Mouse (Mus musculus): ENCODE measurements around the gene Syngr2. TPM values are rescaled to one million over a fixed set of nuclear protein-coding genes. Genes with fewer than 3 reads are reported as not detected.

Gene Syngr2
- polyA plus RNA-seq, 2 experiments = 41.4 to 75.8 TPM

- 37% methylated on average over 11 of the region's 11 CpGs for WGBS
- Histone ChIP-seq H3K4me2 (replicated peaks; ENCODE audit: low read depth, low read length, severe bottlenecking) (no peak overlapping the region), H3K4me3 (replicated peaks; ENCODE audit: low read length) (no peak overlapping the region), H3K27me3 (ENCODE audit: control insufficient read depth, insufficient read depth, low read length) (peaks cover 15% of the 10 kb centered on the region), H3K36me3 (ENCODE audit: control insufficient read depth, insufficient read depth, low read length) (no peaks in the 10 kb centered on the region), H3K9ac (ENCODE audit: low read depth, low read length, severe bottlenecking) (no peak overlapping the region), H3K9me3 (ENCODE audit: control insufficient read depth, low read length) (no peaks in the 10 kb centered on the region), H3K4me1 (ENCODE audit: control insufficient read depth, insufficient read depth, low read length) (no peaks in the 10 kb centered on the region; the same call in 1 of the 2 replicates), H3K27ac (replicated peaks; ENCODE audit: low read depth, low read length) (no peak overlapping the region)
- no peak for TF ChIP-seq POLR2A (IDR thresholded peaks at IDR 0.05; ENCODE audit: borderline replicate concordance, extremely low read depth, insufficient read depth, insufficient read length)
- ATAC-seq (ENCODE audit: low FRiP score, low read depth) = no peak
- DNase-seq (ENCODE audit: low spot score) = no peak
Measured at GRCm38 (mm10) chr11:117863174-117863856, 53.8 kb downstream of the Syngr2 start.

Other genes starting within 250 kb of the Syngr2 start
- gene Tnrc6c, start 155.4 kb upstream of the Syngr2 start, polyA plus RNA-seq (2012; rRNA removed) = 34.7 and 43.7 TPM in 2 replicates
- 18.1 and 21.1 TPM in 2 replicates for gene Tnrc6c, start 155.4 kb upstream of the Syngr2 start, polyA plus RNA-seq (2014; fragmentation: Nextera tagmentation; extraction: Ambion mirVana)
- 3.1 and 4.6 TPM in 2 replicates for gene Tmc8, start 27.6 kb upstream of the Syngr2 start, polyA plus RNA-seq (2012; rRNA removed)
- gene Tmc8, start 27.6 kb upstream of the Syngr2 start, polyA plus RNA-seq (2014; fragmentation: Nextera tagmentation; extraction: Ambion mirVana) = 1.1 and 1.2 TPM in 2 replicates
- gene Tmc6, start 27.5 kb upstream of the Syngr2 start, polyA plus RNA-seq (2012; rRNA removed) = 28.2 and 31.1 TPM in 2 replicates
- gene Tmc6, start 27.5 kb upstream of the Syngr2 start, polyA plus RNA-seq (2014; fragmentation: Nextera tagmentation; extraction: Ambion mirVana) = 19.0 and 24.5 TPM in 2 replicates
- 0.11 and 0.41 TPM in 2 replicates for gene 6030468B19Rik, start 12.0 kb upstream of the Syngr2 start, polyA plus RNA-seq (2012; rRNA removed)
- not detected in 2 replicates for gene 6030468B19Rik, start 12.0 kb upstream of the Syngr2 start, polyA plus RNA-seq (2014; fragmentation: Nextera tagmentation; extraction: Ambion mirVana)
- 0.17 and 0.62 TPM in 2 replicates for gene Gm20708, start within 50 bp of the Syngr2 start, polyA plus RNA-seq (2012; rRNA removed)
- 0.59 and 0.92 TPM in 2 replicates for gene Gm20708, start within 50 bp of the Syngr2 start, polyA plus RNA-seq (2014; fragmentation: Nextera tagmentation; extraction: Ambion mirVana)
- gene Afmid, start 16.3 kb downstream of the Syngr2 start, polyA plus RNA-seq (2012; rRNA removed) = 10.4 TPM in 2 replicates
- 4.6 and 5.3 TPM in 2 replicates for gene Afmid, start 16.3 kb downstream of the Syngr2 start, polyA plus RNA-seq (2014; fragmentation: Nextera tagmentation; extraction: Ambion mirVana)
- gene Tk1, start 16.4 kb downstream of the Syngr2 start, polyA plus RNA-seq (2012; rRNA removed) = 160 and 175 TPM in 2 replicates
- gene Tk1, start 16.4 kb downstream of the Syngr2 start, polyA plus RNA-seq (2014; fragmentation: Nextera tagmentation; extraction: Ambion mirVana) = 128 and 132 TPM in 2 replicates
- gene Birc5, start 39.6 kb downstream of the Syngr2 start, polyA plus RNA-seq (2012; rRNA removed) = 128 and 138 TPM in 2 replicates
- 267 and 276 TPM in 2 replicates for gene Birc5, start 39.6 kb downstream of the Syngr2 start, polyA plus RNA-seq (2014; fragmentation: Nextera tagmentation; extraction: Ambion mirVana)
- gene Tmem235, start 51.1 kb downstream of the Syngr2 start, polyA plus RNA-seq (2012; rRNA removed) = not detected in 2 replicates
- not detected in 2 replicates for gene Tmem235, start 51.1 kb downstream of the Syngr2 start, polyA plus RNA-seq (2014; fragmentation: Nextera tagmentation; extraction: Ambion mirVana)
- gene Tha1, start 63.8 kb downstream of the Syngr2 start, polyA plus RNA-seq (2012; rRNA removed) = 6.5 and 6.9 TPM in 2 replicates
- 3.4 and 4.1 TPM in 2 replicates for gene Tha1, start 63.8 kb downstream of the Syngr2 start, polyA plus RNA-seq (2014; fragmentation: Nextera tagmentation; extraction: Ambion mirVana)
- gene Socs3, start 160.4 kb downstream of the Syngr2 start, polyA plus RNA-seq (2012; rRNA removed) = 18.4 and 21.3 TPM in 2 replicates
- 6.4 and 8.6 TPM in 2 replicates for gene Socs3, start 160.4 kb downstream of the Syngr2 start, polyA plus RNA-seq (2014; fragmentation: Nextera tagmentation; extraction: Ambion mirVana)
- gene Pgs1, start 176.6 kb downstream of the Syngr2 start, polyA plus RNA-seq (2012; rRNA removed) = 36.2 and 41.7 TPM in 2 replicates
- gene Pgs1, start 176.6 kb downstream of the Syngr2 start, polyA plus RNA-seq (2014; fragmentation: Nextera tagmentation; extraction: Ambion mirVana) = 30.5 and 35.9 TPM in 2 replicates